Mouse (Mus musculus): ENCODE measurements around the gene Polk. TPM values are rescaled to one million over a fixed set of nuclear protein-coding genes. Genes with fewer than 3 reads are reported as not detected.

Polk gene
- polyA plus RNA-seq, 1 experiment = 17.0 TPM

DNA sequence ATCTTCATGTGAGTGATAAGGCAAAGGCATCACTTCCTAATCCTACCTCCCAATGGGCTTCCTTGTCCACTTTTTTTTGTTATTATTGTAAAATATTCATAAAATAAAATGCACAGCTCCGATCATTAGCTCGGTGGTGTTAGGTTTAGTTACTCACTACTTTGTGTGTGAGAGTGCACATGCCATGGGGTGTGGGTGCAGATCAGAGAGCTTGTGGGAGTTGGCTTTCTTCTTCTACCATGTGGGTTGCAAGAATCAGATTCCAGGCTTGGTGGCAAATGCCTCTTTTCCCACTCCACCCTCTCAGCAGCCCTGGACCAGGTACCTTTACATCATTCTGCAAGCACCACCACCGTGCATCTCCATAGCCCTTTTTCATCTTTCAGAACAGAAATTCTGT is 89.8 kb downstream of the Polk start:
- Histone ChIP-seq H3K4me1 (ENCODE audit: control insufficient read depth, insufficient read depth, low read length) (no peaks in the 10 kb centered on the region), H3K27me3 (ENCODE audit: control insufficient read depth, insufficient read depth, low read length) (no peaks in the 10 kb centered on the region), H3K36me3 (ENCODE audit: control insufficient read depth, insufficient read depth, low read length) (no peaks in the 10 kb centered on the region), H3K27ac (ENCODE audit: control insufficient read depth, insufficient read depth, low read depth, low read length) (no peak overlapping the region), H3K4me3 (ENCODE audit: control insufficient read depth, low read depth, low read length) (no peak overlapping the region)
- TF ChIP-seq CTCF (IDR thresholded peaks at IDR 0.05; ENCODE audit: control insufficient read depth, insufficient read depth, insufficient replicate concordance, low read depth, low read length) (no peak), POLR2A (IDR thresholded peaks at IDR 0.05; ENCODE audit: control insufficient read depth, low read depth, low read length) (no peak)

DNA sequence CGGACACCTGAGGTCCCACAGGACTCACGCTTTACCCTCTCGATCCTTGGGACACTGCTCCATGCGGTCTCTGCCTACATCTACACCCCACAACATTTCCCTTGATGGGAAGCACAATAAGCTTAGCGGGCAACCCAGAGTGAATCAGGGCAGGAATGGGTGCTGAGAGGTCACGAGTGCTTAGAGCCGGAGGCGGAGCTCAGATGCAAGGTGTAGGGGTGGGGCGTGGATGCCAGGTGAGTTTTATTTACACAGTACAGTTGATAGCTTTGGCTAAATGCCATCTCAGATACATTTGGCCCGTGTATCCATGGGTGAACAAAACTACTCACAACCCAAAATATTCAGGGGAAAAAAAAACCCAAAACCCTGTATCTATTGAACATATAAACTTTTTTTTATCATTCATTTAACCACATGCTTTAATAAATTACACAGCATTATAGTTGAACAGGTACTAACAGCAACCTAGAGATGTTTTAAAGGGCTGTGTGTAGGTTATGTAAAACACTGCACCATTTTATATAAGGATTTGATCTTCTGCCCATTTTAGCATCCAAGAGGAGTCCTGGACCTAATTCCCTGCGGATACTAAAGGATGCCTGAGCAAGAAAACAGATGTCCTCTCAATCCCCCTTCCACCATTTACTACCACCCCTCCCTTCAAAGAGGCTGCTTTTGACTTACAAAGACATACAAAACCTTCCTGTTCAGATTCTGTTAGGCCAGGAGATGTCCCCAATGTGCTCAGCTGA is 90.8 kb downstream of the Polk start:
- H3K4me3 ChIP-seq (ENCODE audit: control insufficient read depth, low read depth, low read length) = no peak overlapping the region
- no peaks in the 10 kb centered on the region for H3K4me1 ChIP-seq (ENCODE audit: control insufficient read depth, insufficient read depth, low read length)
- TF ChIP-seq CTCF (IDR thresholded peaks at IDR 0.05; ENCODE audit: control insufficient read depth, insufficient read depth, insufficient replicate concordance, low read depth, low read length) (no peak), POLR2A (IDR thresholded peaks at IDR 0.05; ENCODE audit: control insufficient read depth, low read depth, low read length) (no peak)
- no peaks in the 10 kb centered on the region for H3K36me3 ChIP-seq (ENCODE audit: control insufficient read depth, insufficient read depth, low read length)
- no peaks in the 10 kb centered on the region for H3K27me3 ChIP-seq (ENCODE audit: control insufficient read depth, insufficient read depth, low read length)
- H3K27ac ChIP-seq (ENCODE audit: control insufficient read depth, insufficient read depth, low read depth, low read length) = no peak overlapping the region

DNA sequence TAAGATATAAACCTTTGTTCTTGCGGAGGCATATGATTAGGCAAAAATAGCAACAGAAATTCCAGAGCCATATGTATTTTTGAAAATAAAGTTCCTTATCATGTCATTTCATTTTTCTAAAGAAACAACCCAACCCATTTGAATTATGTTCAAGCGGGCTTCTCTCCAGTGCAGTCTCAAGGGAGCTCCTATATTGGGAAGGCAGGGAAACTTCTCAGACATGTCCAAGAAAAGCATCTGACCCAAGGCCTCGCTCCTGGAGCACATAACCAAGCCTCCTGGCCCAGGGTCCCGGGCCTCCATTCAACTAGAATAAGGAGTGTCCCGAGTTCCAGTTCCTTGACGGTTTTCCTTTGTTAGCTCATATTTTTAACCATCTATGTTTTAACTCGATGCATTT is 91.5 kb downstream of the Polk start:
- H3K4me1 ChIP-seq (ENCODE audit: control insufficient read depth, insufficient read depth, low read length) = no peaks in the 10 kb centered on the region
- no peaks in the 10 kb centered on the region for H3K27me3 ChIP-seq (ENCODE audit: control insufficient read depth, insufficient read depth, low read length)
- no peak overlapping the region for H3K27ac ChIP-seq (ENCODE audit: control insufficient read depth, insufficient read depth, low read depth, low read length)
- no peak overlapping the region for H3K4me3 ChIP-seq (ENCODE audit: control insufficient read depth, low read depth, low read length)
- no peaks in the 10 kb centered on the region for H3K36me3 ChIP-seq (ENCODE audit: control insufficient read depth, insufficient read depth, low read length)
- TF ChIP-seq POLR2A (IDR thresholded peaks at IDR 0.05; ENCODE audit: control insufficient read depth, low read depth, low read length) (no peak), CTCF (IDR thresholded peaks at IDR 0.05; ENCODE audit: control insufficient read depth, insufficient read depth, insufficient replicate concordance, low read depth, low read length) (no peak)

DNA sequence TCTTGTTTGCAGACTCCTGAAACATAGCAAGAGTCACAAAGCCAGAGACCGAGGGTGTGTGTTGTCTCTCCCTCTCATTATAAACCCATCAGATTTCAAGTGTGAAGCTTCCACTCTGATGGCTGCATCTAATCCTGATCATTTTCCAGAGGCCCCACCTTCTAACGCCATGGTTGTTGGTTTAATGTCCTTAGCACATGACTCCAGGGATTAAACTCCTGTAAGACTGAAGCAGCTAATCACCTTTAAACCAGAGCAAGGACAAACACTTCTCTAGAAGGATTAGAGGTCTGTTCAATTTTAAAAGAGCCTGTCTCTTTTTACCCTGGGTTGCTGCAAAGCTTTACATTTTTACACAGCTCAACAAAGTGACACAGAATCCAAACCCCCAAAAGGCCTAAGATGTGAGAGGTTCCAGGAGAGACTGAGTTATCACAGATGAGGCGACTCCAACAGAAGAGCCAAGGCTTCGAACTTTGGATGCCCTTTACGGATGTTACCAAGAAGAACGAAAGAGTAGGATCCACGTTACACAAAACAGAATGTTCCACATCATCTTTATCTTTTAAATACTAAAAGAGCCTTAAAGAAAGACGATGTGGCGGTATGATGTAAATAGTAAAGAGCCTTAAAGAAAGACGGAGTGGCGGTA is 92.0 kb downstream of the Polk start:
- no peak for TF ChIP-seq POLR2A (IDR thresholded peaks at IDR 0.05; ENCODE audit: control insufficient read depth, low read depth, low read length)
- TF ChIP-seq CTCF (IDR thresholded peaks at IDR 0.05; ENCODE audit: control insufficient read depth, insufficient read depth, insufficient replicate concordance, low read depth, low read length) = no peak
- Histone ChIP-seq H3K36me3 (ENCODE audit: control insufficient read depth, insufficient read depth, low read length) (no peaks in the 10 kb centered on the region), H3K4me1 (ENCODE audit: control insufficient read depth, insufficient read depth, low read length) (no peaks in the 10 kb centered on the region), H3K27me3 (ENCODE audit: control insufficient read depth, insufficient read depth, low read length) (no peaks in the 10 kb centered on the region), H3K27ac (ENCODE audit: control insufficient read depth, insufficient read depth, low read depth, low read length) (no peak overlapping the region), H3K4me3 (ENCODE audit: control insufficient read depth, low read depth, low read length) (no peak overlapping the region)

DNA sequence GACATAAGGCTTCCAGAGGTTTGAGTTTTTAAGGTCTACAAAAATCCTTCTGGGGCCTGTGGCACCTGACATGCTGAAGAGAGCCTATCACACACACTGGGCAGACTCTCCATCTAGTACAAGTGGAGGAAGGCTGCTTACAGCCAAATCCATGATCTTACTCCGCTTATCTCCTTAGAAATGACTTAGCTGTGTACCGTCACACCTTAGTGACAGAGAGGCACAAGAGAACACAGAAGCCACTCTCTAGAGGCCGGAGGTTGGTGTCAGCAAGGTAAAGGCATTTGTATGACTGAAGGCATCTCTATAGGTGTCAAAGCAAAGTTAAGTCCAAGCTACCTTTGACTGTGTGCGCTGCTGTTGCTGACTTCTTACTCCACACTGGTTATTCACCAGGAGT is 101.9 kb downstream of the Polk start:
- H3K36me3 ChIP-seq (ENCODE audit: control insufficient read depth, insufficient read depth, low read length) = no peaks in the 10 kb centered on the region
- TF ChIP-seq CTCF (IDR thresholded peaks at IDR 0.05; ENCODE audit: control insufficient read depth, insufficient read depth, insufficient replicate concordance, low read depth, low read length) = no peak
- no peak for TF ChIP-seq POLR2A (IDR thresholded peaks at IDR 0.05; ENCODE audit: control insufficient read depth, low read depth, low read length)
- no peak overlapping the region for H3K4me3 ChIP-seq (ENCODE audit: control insufficient read depth, low read depth, low read length)
- H3K27me3 ChIP-seq (ENCODE audit: control insufficient read depth, insufficient read depth, low read length) = no peaks in the 10 kb centered on the region
- no peaks in the 10 kb centered on the region for H3K4me1 ChIP-seq (ENCODE audit: control insufficient read depth, insufficient read depth, low read length)
- no peak overlapping the region for H3K27ac ChIP-seq (ENCODE audit: control insufficient read depth, insufficient read depth, low read depth, low read length)

DNA sequence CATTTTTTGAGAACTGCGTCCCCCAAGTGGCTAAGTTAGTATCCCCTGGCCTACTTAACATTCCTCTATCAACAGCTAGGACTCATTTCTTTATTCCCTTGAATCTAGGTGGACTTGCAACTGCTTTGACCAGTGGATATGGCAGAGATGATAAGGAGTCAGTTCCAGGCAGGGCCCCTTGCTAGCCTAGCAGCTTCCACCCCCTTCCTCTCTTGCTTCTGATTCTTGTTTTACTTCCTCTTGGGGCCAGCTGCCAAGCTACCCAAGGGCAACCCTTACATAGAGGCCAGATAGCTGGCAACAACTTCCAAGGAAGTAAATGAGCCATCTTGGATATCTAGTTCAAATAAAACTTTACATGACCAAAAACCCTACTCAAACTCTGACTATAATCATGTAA is 105.5 kb downstream of the Polk start:
- TF ChIP-seq CTCF (IDR thresholded peaks at IDR 0.05; ENCODE audit: control insufficient read depth, insufficient read depth, insufficient replicate concordance, low read depth, low read length) (no peak), POLR2A (IDR thresholded peaks at IDR 0.05; ENCODE audit: control insufficient read depth, low read depth, low read length) (no peak)
- H3K27ac ChIP-seq (ENCODE audit: control insufficient read depth, insufficient read depth, low read depth, low read length) = no peak overlapping the region
- no peaks in the 10 kb centered on the region for H3K27me3 ChIP-seq (ENCODE audit: control insufficient read depth, insufficient read depth, low read length)
- H3K4me3 ChIP-seq (ENCODE audit: control insufficient read depth, low read depth, low read length) = no peak overlapping the region
- H3K4me1 ChIP-seq (ENCODE audit: control insufficient read depth, insufficient read depth, low read length) = no peaks in the 10 kb centered on the region
- no peaks in the 10 kb centered on the region for H3K36me3 ChIP-seq (ENCODE audit: control insufficient read depth, insufficient read depth, low read length)

DNA sequence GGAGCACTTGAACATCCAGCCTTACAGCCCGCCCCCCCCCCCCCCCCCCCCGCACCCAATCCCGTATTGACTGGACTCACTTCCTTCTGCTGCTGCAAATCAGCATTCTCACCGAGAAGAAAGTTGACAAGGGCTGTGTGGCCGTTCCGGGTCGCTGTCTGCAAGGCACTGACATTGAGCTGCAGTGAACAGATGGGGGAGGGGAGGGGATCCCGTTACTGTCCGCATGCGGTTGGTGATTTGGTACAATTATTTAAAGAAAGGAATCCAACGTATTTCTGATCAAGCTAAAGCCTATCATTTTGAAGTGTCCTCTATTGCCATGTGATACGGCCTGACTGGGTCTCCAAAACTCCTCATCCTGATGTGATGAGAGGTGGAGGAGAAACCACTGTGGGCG is 106.6 kb downstream of the Polk start:
- H3K36me3 ChIP-seq (ENCODE audit: control insufficient read depth, insufficient read depth, low read length) = no peaks in the 10 kb centered on the region
- H3K4me1 ChIP-seq (ENCODE audit: control insufficient read depth, insufficient read depth, low read length) = no peaks in the 10 kb centered on the region
- TF ChIP-seq CTCF (IDR thresholded peaks at IDR 0.05; ENCODE audit: control insufficient read depth, insufficient read depth, insufficient replicate concordance, low read depth, low read length) = no peak
- TF ChIP-seq POLR2A (IDR thresholded peaks at IDR 0.05; ENCODE audit: control insufficient read depth, low read depth, low read length) = no peak
- H3K27ac ChIP-seq (ENCODE audit: control insufficient read depth, insufficient read depth, low read depth, low read length) = no peak overlapping the region
- H3K4me3 ChIP-seq (ENCODE audit: control insufficient read depth, low read depth, low read length) = no peak overlapping the region
- no peaks in the 10 kb centered on the region for H3K27me3 ChIP-seq (ENCODE audit: control insufficient read depth, insufficient read depth, low read length)
